Mouse (Mus musculus) heart, postnatal 14 days (tissue): ENCODE data around the gene Cald1. TPM values are rescaled to one million over a fixed set of nuclear protein-coding genes. Genes with fewer than 3 reads are reported as not detected.

Experiments used
- DNase-seq, 2 experiments: peaks; one replicate each; pipeline ENCODE4 v3.0.0; 2021 to 2022
- intact Hi-C: fragments of 180-260 bp; cut with DNase I; formaldehyde crosslinking; loops from one replicate; pipeline ENCODE4 v1.15.1; 2025
- total RNA-seq, 2 experiments: library from RNA; stranded (reverse); gene quantifications; 2 replicates each; pipeline ENCODE4 v1.2.3; 2021

Cald1 gene
- total RNA-seq, 2 experiments from 2014 or later: 56.0 to 59.6 TPM

GRCm38 (mm10) chr6:34713169-34713568 lies 114.9 kb downstream of the Cald1 start:
- intact Hi-C loops: no loop called here

GRCm38 (mm10) chr6:34713777-34714176 lies 115.5 kb downstream of the Cald1 start:
- DNase-seq: no peak
- intact Hi-C loops: no loop called here

More at GRCm38 (mm10) chr6:34713169-34713568, 114.9 kb downstream of the Cald1 start:
- DNase-seq: no peak

- intact Hi-C loops: no loop called here
- DNase-seq: no peak
Measured at GRCm38 (mm10) chr6:34714612-34715011, 116.3 kb downstream of the Cald1 start.

GRCm38 (mm10) chr6:34716206-34716887 lies 118.0 kb downstream of the Cald1 start:
- intact Hi-C loops: no loop called here
- no peak for DNase-seq

GRCm38 (mm10) chr6:34716888-34717635 lies 118.8 kb downstream of the Cald1 start:
- no peak for DNase-seq

GRCm38 (mm10) chr6:34717651-34718050 lies 119.4 kb downstream of the Cald1 start:
- DNase-seq: no peak
- intact Hi-C loops: no loop called here

More at GRCm38 (mm10) chr6:34716888-34717635, 118.8 kb downstream of the Cald1 start:
- intact Hi-C loops: no loop called here

GRCm38 (mm10) chr6:34719141-34719680 lies 120.9 kb downstream of the Cald1 start:
- intact Hi-C loops: no loop called here
- DNase-seq: no peak

GRCm38 (mm10) chr6:34720447-34720846 lies 122.1 kb downstream of the Cald1 start:
- DNase-seq: peak in 1 of 2 experiments; percentile 43
- intact Hi-C loops: no loop called here

GRCm38 (mm10) chr6:34721740-34722139 lies 123.4 kb downstream of the Cald1 start:
- DNase-seq: no peak
- intact Hi-C loops: no loop called here

- intact Hi-C loops: no loop called here
- DNase-seq: no peak
Measured at GRCm38 (mm10) chr6:34722660-34723059, 124.4 kb downstream of the Cald1 start.

GRCm38 (mm10) chr6:34723250-34723904 lies 125.1 kb downstream of the Cald1 start:
- intact Hi-C loops: no loop called here
- no peak for DNase-seq

- DNase-seq: no peak
- intact Hi-C loops: no loop called here
Measured at GRCm38 (mm10) chr6:34725660-34726059, 127.4 kb downstream of the Cald1 start.

- DNase-seq: no peak
- intact Hi-C loops: no loop called here
Measured at GRCm38 (mm10) chr6:34726104-34726503, 127.8 kb downstream of the Cald1 start.

- no peak for DNase-seq
- intact Hi-C loops: no loop called here
Measured at GRCm38 (mm10) chr6:34727316-34727983, 129.2 kb downstream of the Cald1 start.

- no peak for DNase-seq
- intact Hi-C loops: no loop called here
Measured at GRCm38 (mm10) chr6:34729449-34730151, 131.3 kb downstream of the Cald1 start.

- intact Hi-C loops: no loop called here
- no peak for DNase-seq
Measured at GRCm38 (mm10) chr6:34731007-34731406, 132.7 kb downstream of the Cald1 start.

GRCm38 (mm10) chr6:34731529-34731928 lies 133.2 kb downstream of the Cald1 start:
- intact Hi-C loops: no loop called here
- DNase-seq: no peak

- intact Hi-C loops: no loop called here
- no peak for DNase-seq
Measured at GRCm38 (mm10) chr6:34734940-34735695, 136.8 kb downstream of the Cald1 start.

GRCm38 (mm10) chr6:34736934-34737333 lies 138.6 kb downstream of the Cald1 start:
- DNase-seq: no peak
- intact Hi-C loops: no loop called here
